Mouse (Mus musculus) central nervous system, embryonic 18 days (tissue): ENCODE measurements around the gene Dennd2c. TPM values are rescaled to one million over a fixed set of nuclear protein-coding genes. Genes with fewer than 3 reads are reported as not detected.

ENCODE experiments used
- polyA plus RNA-seq: library from polyadenylated mRNA; depleted of rRNA; stranded (reverse); fragments of >200 nt; gene quantifications from 2 replicates; pipeline ENCODE4 v1.2.3, GENCODE M21; 2012; rRNA removed

The Dennd2c gene
- polyA plus RNA-seq: 0.89 and 1.1 TPM in 2 replicates

DNA sequence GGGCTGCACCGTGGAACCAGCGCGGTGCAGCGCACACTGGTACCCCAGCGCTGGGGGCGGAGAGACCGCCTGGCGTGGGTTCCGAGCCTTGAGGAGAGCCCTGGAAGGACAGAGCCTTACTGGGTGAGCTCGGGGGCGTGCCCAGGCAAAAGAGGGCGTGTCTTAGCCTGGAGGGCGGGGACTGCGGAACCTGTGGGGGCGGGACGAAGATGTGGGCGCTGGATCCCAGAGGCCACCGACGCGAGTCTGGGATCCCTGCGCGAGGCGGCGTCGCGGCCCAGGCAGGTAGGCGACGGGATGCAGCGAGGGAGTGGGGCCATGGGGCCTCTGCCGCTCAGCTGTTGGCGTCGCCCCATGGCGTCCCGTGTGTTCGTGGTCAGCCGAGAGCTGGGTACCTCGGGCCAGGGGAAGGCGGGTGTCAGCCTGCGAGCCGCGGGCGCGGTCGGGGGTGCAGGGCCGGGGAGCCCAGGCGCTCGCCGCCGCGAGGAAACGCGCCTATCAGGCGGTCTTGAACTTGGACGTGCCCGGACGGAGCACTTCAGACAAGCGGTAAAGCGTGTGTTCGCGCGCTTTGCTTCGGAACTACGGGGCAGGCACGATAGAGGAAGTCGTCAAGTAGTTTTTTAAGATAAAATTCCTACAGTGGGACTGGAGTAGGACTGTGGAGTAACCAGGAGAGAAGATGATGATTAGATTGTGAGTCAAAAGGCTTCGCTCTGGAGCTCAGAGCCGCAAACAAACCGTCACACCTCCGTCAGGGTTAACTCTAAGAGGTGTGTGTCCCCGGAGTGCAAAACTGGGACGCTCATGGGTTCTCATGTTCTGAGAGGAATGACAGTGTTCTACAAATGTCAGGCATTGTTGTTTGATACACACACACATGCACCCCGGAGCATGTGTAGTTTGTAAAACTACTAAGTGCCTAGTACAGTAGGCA is at the start of gene Dennd2c:
TSS of gene Dennd2c (plus strand) at position 151 of the 937 bp plus-strand sequence.

DNA sequence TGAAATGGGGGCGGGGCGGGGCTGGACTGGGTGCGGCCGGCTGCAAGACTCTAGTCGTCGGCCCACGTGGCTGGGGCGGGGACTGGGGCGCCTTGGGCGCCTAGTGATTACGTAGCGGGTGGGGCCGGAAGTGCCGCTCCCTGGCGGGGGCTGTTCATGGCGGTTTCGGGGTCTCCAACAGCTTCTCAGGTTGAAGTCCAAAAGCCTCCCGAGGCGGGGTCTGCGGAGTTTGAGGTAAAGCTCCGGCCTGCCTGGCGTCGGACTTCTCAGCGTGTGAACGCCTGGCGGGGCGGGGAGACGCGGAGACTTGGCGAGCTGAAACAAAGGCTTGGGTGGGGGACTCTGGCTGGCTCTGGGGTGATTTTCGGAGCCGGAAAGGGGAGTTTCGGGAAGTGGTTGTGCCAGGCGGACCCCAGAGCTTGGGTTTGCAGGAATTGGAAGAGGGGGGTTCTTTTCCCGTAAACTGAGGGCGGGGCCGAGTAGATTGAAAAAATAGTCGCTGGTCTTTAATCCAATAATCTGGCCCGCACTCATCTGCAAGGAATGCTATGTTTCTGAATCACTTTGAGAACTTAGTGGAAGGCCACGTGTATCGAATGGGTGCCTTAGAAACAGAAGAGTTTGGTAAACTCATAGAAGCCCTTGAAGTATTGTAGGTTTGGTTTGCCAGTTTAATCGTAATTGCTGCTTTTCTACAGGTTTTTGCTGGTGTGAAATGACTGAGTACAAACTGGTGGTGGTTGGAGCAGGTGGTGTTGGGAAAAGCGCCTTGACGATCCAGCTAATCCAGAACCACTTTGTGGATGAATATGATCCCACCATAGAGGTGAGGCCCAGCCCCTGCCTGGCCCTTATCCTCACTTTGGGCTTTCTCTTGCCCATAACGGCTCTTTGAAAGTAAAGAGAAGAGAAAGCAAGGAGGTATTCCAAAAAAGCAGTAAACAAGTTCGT is 43.9 kb upstream of the Dennd2c start, which contains the start of gene Nras:
TSS of gene Nras (plus strand) at position 79 of the 951 bp plus-strand sequence.

DNA sequence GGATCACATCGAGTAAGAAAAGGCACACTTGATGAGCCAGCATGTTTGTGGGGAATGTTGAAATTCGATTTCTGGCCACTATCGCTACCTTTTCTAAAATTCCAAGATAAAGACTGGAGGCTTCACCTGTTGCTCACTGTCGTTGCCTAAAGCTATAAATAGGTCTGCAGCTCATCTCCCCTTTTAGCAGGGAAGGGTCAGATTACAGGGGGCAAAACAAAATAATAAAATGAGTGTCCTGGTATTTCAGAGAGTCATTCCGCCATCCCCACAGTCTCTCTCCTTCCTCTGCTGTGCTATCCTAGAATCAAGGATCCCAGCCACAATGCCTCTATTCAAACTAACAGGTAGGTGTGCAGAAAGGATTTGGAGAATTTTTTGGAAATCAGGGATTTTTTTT is 28.6 kb upstream of the Dennd2c start, which contains the start of gene Ampd1:
TSS of gene Ampd1 (plus strand) at position 244 of the 400 bp plus-strand sequence.

DNA sequence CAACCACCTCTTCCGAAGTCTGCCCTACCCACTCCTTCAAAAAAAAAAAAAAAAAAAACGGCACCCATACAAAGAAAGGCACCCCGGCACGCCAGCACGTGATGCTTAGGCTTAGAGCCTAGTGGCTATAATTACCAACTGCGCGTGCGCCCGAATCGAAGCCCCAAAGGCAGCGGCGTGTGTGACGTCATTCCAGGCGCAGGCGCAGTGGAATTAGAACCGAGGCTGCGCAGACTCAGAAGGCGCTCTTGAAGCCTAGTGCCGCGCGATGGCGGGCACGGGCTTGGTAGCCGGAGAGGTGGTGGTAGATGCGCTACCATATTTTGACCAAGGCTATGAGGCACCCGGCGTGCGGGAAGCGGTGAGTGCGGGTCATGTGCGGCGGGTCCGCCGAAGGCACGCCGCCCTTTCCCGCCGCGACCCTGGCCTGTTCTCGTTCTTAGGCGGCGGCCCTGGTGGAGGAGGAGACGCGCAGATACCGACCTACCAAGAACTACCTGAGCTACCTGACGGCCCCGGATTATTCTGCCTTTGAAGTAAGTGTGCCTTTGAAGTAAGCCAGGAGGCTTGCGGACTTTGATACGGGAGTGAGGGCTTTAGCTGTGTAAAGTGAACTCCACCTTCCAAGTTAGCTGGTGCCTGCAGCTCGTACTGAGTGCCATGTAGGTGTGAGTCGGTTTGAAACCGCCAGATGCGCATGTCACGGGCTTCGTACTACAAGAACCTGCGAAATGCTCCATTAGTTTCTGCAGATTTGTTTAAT is 69.3 kb downstream of the Dennd2c start, which contains the start of gene Bcas2:
TSS of gene Bcas2 (plus strand) at position 151 of the 763 bp plus-strand sequence.

Other genes starting within 250 kb of the Dennd2c start
- gene Sycp1, start 166.5 kb upstream of the Dennd2c start, polyA plus RNA-seq: 0.04 TPM in 1 of 2 replicates, not detected in the other
- 0.12 and 0.17 TPM in 2 replicates for gene Nr1h5, start 138.5 kb upstream of the Dennd2c start, polyA plus RNA-seq
- gene Sike1, start 106.9 kb upstream of the Dennd2c start, polyA plus RNA-seq: 46.1 and 46.2 TPM in 2 replicates
- gene Csde1, start 82.2 kb upstream of the Dennd2c start, polyA plus RNA-seq: 73.5 and 81.3 TPM in 2 replicates
- 71.1 and 72.1 TPM in 2 replicates for gene Nras, start 44.3 kb upstream of the Dennd2c start, polyA plus RNA-seq
- 0.04 and 5.2 TPM in 2 replicates for gene Ampd1, start 28.6 kb upstream of the Dennd2c start, polyA plus RNA-seq
- 183 and 188 TPM in 2 replicates for gene Bcas2, start 69.1 kb downstream of the Dennd2c start, polyA plus RNA-seq
- 24.4 and 24.5 TPM in 2 replicates for gene Trim33, start 176.7 kb downstream of the Dennd2c start, polyA plus RNA-seq